Mouse (Mus musculus): ENCODE results near the gene Tmem237. TPM values are rescaled to one million over a fixed set of nuclear protein-coding genes. Genes with fewer than 3 reads are reported as not detected.
A peak's percentile ranks its signal among the peaks of the same experiment; 100 is the strongest.

Tmem237 gene
- polyA plus RNA-seq (2015; fragmentation: Nextera tagmentation; extraction: Ambion mirVana) = 12.2 and 14.4 TPM in 2 replicates

DNA sequence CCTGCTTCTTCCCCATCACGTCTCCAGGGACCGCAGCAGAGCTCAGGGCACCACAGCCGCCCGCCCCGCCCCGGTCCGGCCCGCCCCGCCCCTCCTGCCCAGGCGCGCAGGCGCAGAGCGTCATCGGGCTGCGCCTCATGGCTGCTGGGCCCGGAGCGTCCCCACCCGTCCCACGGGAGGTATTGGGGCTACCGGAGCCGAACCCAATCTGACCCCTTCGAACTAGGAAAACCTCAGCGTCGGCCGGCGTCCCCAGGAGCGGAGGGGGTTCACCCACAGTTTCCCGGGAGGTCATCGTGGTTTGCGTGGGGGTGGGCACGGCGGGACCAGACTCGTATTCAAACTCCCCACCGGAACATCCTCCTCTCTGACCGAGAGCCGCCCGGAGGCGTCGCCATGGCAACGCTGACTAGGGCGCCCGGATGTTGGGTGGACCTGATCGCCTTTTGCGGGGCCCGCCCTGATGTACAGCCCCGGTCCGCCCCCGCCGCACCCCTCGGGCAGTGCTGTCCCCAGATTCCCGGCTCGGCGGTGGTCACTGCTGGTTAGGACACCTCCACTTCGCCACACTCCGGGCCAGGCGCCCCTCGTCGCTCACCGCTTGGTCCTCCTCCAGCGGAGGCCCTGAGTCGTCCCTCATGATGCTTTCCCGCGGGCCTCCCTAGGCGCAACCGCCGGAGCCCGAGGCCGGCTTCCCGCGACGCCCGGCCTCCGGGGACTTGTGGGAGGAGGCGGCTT is at the start of gene Tmem237:
TSS of gene Tmem237 (minus strand) at position 689 of the 738 bp plus-strand sequence.
- peak; percentile 84 for DNase-seq (ENCODE audit: low spot score)

GRCm38 (mm10) chr1:59169586-59169985 is 49.4 kb upstream of the Tmem237 start:
- no peak for DNase-seq (ENCODE audit: low spot score)

DNA sequence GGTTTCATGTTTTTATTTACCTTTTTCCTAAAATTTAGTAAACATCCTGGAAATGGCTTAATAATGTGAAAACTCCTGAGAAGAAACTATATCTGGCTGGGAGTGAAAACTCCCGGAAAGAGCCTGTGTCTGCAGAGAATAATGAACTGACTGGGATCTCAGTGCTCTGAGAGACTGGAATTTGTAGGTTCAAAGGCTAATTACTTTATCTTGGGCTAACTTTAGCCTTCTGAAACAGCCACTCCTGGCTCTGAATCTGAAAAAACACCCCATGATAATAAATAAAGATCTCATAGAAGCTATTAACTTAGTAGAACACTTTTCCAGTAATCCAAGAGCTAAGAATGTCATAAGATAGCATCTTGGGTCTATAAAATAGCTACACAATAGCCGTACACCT is 48.3 kb upstream of the Tmem237 start:
- no peak for DNase-seq (ENCODE audit: low spot score)

DNA sequence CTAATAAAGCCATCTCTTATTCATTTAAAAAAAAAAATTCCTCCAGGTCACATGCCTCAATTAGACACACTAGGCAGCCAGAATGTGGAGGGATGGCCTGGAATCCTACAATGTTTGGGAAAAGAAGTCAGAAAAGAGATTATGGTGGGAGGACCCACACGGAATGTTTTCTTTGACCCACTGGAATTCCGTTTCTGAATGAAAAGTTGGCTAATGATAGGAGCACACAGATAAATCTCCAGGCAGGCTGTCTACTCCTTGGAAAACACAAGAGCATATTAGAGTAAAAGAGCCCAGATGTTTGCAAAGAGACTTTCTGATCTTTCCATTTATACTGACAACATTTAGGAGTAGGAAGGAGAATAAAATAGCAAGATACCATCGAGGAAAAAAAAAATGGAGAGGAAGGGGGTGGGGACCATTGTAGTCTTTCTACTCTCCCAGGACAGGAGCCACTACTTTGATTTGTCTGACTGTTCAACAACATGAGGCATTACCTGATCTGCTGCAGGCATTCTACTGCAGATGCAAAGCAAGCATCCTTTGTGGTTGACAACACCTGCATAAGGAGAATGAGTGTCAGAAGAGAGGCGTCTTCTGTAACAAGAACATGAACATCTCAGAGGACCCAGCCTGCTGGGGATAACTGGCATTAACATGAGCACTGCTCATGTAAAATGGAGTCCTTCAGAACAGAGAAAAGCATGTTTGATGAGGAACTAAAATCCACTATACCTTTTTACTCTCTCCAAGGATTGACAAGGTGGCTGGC is 47.6 kb upstream of the Tmem237 start:
- peak; percentile 67 for DNase-seq (ENCODE audit: low spot score)

DNA sequence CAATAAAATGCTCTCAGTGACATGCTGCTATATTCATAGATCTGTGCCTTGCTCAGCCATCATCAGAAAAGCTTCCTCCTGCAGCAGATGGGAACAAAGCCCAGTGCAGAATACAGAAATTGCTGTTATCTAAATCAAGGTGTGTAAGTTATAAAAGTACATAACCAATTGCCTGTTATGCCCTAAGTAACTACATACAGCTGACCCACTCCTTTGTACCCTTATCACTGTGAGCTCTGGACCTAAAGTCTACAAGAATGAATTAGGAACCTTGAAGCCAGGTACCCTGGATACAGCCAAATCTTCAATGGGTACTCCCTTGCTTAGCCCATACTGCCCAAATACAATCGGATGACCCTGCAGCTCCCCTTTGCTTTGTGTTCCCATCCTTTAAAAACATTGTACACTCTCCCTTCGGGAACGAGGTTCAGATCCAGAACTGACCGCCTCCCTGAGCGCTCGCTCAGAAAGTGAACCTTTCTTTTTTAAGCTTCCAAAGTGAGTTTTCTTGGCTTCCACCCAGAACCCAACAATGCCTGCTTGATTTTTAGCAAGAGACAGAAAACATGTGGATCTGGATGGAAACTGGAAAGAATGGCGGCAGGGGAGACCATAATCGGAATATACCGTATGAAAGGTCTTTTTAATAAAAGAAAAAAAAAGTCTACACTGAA is 46.2 kb upstream of the Tmem237 start:
- no peak for DNase-seq (ENCODE audit: low spot score)

DNA sequence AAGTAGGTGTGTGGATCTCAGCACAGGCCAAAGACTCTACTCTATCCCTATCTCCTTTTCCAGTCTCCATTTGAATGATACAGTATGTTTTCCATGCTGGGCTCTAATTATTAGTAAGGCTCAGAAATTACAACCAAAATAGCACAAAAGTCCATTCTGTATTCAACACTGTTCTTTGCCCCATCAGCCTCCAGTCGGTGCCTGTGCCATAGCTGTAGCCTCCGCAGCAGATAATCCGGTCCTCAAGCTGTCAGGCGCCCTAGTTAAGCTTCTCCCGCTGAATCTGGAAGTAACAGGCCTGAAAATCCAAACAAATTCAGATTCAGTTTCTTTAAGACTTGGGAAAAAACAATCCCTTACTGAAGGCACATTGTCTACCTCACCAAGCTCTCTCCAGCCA is 43.7 kb upstream of the Tmem237 start:
- no peak for DNase-seq (ENCODE audit: low spot score)

- DNase-seq (ENCODE audit: low spot score) = peak; percentile 92
Observed at GRCm38 (mm10) chr1:59163030-59163461, 42.8 kb upstream of the Tmem237 start, which contains the start of gene Mpp4. Gene Mpp4, minus strand, starts transcription at chr1:59163389.

DNA sequence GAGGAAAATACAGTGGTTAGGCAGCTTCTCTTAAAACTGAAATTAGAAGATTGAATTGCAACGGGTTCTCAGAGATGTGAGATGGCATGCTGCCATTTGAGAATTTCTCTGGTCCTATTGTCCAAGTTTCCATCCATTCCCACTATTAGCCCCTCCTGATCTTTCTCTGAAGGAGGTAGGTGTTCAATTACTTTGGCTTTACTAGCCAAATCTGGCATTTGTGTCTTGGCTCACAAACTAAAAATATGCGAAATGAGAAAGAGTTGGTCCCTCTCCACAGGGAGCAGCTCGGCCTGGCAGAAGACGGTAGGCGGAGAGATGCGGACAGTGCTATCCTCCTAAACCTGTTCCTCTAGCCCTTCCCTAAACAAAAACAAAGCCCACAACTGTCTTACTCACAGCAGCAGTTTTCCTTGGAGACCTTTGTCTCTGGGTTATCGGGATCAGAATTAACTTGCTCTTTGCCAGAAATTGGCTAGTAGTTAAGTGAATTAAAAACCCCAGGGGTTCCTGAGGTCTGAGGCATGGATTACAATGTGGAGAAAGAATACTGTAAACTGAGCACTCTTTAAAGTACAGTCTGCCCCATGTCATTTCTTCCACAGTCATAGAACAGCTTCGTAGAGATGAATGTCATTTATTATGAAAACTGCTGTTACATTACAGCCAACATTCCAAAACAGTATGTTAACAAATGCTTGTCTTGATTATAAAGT is 42.3 kb upstream of the Tmem237 start:
- no peak for DNase-seq (ENCODE audit: low spot score)

DNA sequence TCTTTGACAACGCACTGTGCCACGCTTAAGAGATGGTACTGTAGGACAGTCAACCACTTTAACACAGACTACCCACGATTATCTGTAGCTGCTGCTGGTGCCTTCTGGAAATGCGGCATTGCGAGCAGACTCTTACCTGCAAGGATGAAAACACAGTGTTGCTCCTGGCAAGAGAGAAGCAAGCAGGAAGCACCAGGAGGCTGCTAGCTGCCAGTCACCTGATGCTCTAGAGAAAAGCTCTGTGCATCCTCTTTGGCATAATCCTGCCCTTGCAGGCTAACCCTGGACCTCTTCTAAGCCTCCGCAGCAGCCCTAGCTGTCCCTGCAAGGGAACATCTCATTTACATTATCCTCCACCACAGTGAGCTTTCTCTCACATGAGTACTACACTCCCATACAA is 41.2 kb upstream of the Tmem237 start:
- DNase-seq (ENCODE audit: low spot score) = no peak

- DNase-seq (ENCODE audit: low spot score) = no peak
Observed at GRCm38 (mm10) chr1:59160871-59161270, 40.7 kb upstream of the Tmem237 start.

- no peak for DNase-seq (ENCODE audit: low spot score)
Observed at GRCm38 (mm10) chr1:59159136-59159535, 38.9 kb upstream of the Tmem237 start.

- no peak for DNase-seq (ENCODE audit: low spot score)
Observed at GRCm38 (mm10) chr1:59158498-59158897, 38.3 kb upstream of the Tmem237 start.

- no peak for DNase-seq (ENCODE audit: low spot score)
Observed at GRCm38 (mm10) chr1:59157846-59158245, 37.6 kb upstream of the Tmem237 start.

DNA sequence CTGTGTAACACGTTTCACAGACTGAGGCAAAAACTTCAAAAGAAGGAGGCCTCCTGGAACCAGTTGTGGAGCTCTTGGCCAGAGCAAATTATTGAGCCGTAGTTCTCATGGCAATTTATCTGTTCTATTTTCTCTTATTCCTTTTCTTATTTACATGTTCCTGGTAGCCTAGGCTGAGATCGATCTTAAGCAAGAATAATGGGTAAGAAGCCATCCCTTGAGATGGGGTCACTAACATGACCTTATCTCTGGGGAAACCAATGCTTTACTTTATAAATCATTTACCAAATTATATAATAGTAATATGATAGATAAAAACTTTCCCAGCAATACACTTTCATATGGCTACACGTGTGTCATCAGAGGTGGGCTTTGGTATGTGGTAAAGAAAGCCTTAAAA is 32.1 kb upstream of the Tmem237 start:
- DNase-seq (ENCODE audit: low spot score) = no peak

- DNase-seq (ENCODE audit: low spot score) = peak; percentile 81
Observed at GRCm38 (mm10) chr1:59150542-59150941, 30.3 kb upstream of the Tmem237 start.

- DNase-seq (ENCODE audit: low spot score) = peak; percentile 15
Observed at GRCm38 (mm10) chr1:59144543-59144942, 24.3 kb upstream of the Tmem237 start.

GRCm38 (mm10) chr1:59142809-59143208 is 22.6 kb upstream of the Tmem237 start:
- DNase-seq (ENCODE audit: low spot score) = peak; percentile 80

GRCm38 (mm10) chr1:59134419-59134818 is 14.2 kb upstream of the Tmem237 start:
- no peak for DNase-seq (ENCODE audit: low spot score)

DNA sequence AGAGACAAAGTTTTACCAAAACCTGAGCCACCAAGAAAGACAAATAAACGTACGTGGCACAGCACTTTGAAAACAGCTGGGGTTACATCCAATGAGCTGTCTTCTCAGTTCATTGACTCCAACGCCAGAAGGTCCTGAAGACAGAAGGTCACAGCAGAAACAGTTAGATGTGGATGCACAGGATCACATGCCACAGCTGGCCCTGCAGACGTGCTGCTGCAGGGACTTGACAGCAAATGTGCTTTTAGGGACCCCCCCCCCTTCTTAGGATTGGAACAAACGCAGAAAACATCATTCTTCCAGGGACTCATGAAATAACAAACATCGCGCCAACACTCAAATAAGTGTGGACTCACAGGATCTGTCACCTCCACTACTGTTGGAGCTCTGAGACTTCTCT is 8.7 kb upstream of the Tmem237 start:
- DNase-seq (ENCODE audit: low spot score) = no peak

DNA sequence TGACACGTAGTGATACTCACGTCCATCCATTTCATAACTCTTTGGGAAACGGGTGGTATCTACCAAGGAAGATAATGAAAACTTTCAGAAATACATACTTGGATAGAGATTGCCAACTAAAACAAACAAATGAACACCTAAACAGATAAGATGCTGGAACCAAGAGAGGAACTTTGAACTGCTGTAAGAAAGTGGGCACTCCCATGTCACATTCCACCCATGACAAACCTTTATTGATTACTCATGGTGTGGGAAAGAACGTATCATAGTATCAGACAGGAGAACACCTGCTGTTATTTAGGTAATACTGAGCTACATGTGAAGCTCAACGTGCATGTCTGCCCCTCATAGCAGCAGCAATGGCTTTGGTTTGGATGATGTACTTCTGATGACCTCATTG is 5.3 kb upstream of the Tmem237 start:
- no peak for DNase-seq (ENCODE audit: low spot score)

GRCm38 (mm10) chr1:59110524-59110923 is 9.7 kb downstream of the Tmem237 start:
- no peak for DNase-seq (ENCODE audit: low spot score)
